Mouse (Mus musculus) C2C12 (cell line): Measurements from ENCODE around the gene Epha3.

Experiments used
- CTCF ChIP-seq: IDR thresholded peaks from one replicate; pipeline ENCODE4 v1.5.1; 2011; ENCODE audit not compliant: control insufficient read depth, insufficient read depth, insufficient read length
- FOSL1 ChIP-seq: IDR thresholded peaks from one replicate; pipeline ENCODE4 v1.8.0; 2011; ENCODE audit warnings: mild to moderate bottlenecking, low read length; ENCODE audit not compliant: poor library complexity, insufficient read depth, severe bottlenecking
- MAX ChIP-seq: IDR thresholded peaks from one replicate; pipeline ENCODE4 v1.6.1; 2011; ENCODE audit warnings: mild to moderate bottlenecking, control low read depth
- MYOD1 ChIP-seq: IDR thresholded peaks from one replicate; pipeline ENCODE4 v1.6.1; 2011; ENCODE audit warnings: low read depth; ENCODE audit not compliant: control insufficient read depth, insufficient read length
- MYOG ChIP-seq: IDR thresholded peaks from one replicate; pipeline ENCODE4 v1.6.1; 2011; ENCODE audit not compliant: control insufficient read depth, insufficient read length; ENCODE audit errors: extremely low read depth
- USF1 ChIP-seq: IDR thresholded peaks from one replicate; pipeline ENCODE4 v1.6.1; 2011; ENCODE audit warnings: low read depth, mild to moderate bottlenecking, control low read depth, moderate library complexity

DNA sequence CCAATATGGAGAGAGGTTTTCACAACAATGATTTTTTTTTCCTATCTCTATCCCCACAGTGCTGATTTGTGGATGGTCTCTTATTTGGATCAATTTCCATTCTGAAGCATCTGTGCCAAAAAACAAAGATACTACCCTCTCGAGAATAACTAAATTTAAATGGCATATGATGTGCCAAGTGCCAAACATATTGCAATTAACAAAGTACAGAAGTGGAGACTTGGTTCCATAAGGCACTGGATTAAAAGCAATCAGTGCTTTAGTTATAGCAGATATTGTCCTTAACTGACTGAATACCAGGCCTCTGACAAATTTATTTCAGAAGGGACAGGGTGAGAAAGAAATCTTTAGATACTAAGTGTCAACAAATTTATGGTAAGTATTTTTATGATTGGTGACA, 81.9 kb downstream of the Epha3 start:
- TF ChIP-seq CTCF: no peak
- TF ChIP-seq FOSL1: no peak
- no peak for TF ChIP-seq MYOD1
- no peak for TF ChIP-seq MYOG
- TF ChIP-seq USF1: no peak
- TF ChIP-seq MAX: no peak
